Mouse (Mus musculus) left cerebral cortex, adult 8-10 months (tissue): ENCODE data around the gene Acot11. TPM values are rescaled to one million over a fixed set of nuclear protein-coding genes. Genes with fewer than 3 reads are reported as not detected.
A peak's percentile ranks its signal among the peaks of the same experiment; 100 is the strongest.

ENCODE experiments used
- DNase-seq, 2 experiments: peaks; one replicate each; pipeline ENCODE4 v3.0.0; 2022; ENCODE audit warnings: low spot score in 2 of 2
- total RNA-seq, 4 experiments: library from RNA; stranded (reverse); gene quantifications; 2 replicates each; pipeline ENCODE4 v1.2.4; 2022

The Acot11 gene
- 10 to 100 TPM; 31.0 to 59.2 (median 51.8) TPM for total RNA-seq

DNA sequence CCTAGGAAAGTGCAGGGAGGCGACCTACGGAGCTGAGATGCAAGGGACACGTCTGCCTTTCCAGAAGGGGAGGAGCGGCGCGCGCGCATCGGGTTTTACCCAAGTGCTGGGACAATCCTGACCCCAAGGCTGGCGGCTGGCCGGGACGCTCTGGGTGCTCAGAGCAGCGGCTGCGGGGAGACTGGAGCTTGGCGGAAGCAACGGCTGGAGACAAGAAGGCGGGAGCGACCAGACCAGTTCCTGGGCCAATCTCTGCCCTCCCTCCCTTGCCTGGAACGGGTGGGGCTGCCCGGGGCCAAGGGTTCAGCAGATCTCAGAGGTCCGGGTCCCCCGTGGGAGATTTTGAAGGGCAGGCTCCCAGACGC lies at the start of gene Acot11:
TSS of gene Acot11 (minus strand) at position 89 of the 365 bp plus-strand sequence.
- no peak for DNase-seq

DNA sequence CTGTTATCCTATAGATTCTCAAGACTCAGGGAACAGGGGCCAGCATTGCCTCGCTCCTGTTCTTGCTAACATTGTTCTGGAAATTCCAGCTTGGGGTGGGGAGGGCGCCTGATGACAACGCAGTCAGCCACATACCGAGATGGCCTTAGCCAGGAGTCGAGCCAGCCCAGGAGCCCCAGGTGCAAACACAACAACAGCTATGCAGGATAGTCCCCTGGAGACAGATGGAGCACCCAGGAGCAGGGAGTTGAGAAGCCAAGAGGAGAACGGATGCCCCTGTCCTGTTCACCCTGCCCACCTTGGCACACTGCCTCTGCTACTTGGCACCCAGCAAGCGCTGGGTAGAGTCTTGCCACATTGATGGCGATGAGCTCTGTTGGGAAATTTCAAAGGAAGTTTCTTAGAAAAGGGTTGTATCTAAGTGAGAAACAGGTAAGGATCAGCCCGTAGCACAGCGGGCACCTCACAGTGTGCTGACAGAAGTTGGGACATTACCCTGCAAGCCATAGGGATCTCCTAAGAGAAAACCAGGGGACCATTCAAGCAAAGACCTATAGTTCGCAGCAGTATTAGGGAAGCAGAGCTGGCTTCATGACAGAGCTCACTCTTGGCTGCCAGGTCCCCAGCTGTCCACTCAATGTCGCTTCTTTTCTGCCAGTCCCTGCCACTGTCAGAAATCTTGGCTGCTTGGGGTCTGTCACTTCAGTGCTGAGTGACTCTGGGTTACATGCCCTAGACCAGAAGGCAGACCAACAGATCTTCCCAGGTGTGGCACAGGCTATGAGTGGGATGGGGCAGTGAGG lies 43.7 kb upstream of the Acot11 start:
- DNase-seq: no peak

DNA sequence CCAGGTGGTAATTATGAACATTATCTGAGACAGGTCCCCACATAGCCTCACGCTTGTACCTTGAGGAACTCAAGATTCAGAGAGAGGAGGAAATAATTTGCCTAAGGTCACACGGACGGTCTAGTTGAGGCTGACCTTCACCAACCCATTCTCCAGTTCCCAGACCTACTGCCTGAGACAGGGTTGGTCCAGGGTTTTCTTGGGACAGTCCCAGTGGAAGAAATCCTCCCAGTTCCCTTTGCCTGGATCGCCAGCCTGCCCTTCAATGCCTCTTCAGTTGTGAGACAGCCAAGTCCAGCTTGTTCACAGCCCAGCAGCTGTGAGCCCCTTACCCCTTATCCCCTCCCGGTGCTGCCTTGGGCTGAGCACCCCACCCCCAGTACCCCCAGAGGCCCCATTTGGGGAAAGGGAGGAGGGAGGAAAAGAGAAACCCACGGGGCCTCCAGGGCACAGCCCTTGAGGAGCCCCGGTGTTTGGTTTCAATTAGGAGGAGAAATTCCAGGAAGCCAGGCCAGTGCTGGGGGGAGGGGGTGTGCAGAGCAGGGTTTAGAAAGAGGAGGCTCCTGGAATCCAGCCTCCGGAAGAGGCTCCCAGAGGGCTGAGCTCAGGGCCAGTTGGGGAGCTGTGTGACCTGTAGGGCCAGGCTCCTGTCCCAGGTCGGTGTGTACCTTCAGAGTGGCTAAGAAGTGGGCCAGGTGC lies 42.9 kb upstream of the Acot11 start:
- DNase-seq: no peak

DNA sequence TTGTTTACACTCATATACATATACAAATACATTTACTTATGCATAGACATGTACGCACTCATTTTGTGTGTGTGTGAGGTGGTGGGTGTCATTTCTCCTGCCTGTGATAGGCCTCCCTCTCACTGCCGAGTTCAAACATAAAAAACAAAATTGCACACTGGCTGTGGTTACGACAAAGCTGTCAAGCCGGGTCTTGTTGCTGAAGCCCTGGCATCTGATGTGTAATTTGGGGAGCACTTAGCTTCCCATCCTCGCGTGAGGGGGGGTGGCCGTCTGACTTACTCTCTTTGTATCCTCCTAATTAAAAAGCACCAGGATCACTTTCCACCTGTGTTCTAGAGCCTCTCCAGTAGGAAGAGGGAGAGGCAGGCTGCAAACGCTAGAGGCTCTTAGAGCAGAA lies 37.8 kb upstream of the Acot11 start:
- DNase-seq: no peak

DNA sequence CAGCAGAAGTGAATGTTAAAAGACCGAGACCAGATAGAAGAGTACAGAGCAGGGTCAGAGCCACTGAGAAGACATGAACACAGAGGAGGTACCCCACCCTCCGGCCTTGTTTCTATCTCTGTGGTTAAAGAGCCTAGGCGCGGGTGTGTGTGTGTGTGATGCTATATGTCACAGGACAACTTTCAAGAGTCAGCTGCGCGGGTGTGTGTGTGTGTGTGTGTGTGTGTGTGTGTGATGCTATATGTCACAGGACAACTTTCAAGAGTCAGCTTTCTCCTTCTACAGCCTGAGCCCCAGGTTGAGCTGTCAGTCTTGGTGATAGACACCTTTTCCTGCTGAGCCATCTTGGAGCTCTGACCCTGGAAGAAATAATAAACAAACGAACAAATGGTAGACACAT lies 37.1 kb upstream of the Acot11 start:
- no peak for DNase-seq

DNA sequence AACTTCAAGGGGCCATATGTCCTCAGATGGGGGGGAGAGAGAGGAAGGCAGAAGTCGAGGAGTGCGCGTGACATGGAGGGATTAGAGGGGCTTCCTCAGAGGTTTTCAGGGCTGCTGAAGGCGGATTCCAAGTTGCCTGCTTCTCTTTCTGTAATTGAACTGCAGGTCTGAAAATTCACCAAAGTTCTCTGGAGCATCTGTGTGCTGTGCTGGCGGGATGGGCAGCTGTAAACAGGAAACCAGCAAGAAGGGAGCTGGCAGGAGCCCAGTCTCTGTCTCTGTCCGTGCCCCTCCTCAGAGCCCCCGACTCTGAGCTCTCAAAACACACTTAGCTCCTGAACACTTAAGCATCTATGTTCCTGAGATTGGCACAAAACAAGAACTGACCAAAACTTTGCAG lies 36.5 kb upstream of the Acot11 start:
- DNase-seq: no peak

DNA sequence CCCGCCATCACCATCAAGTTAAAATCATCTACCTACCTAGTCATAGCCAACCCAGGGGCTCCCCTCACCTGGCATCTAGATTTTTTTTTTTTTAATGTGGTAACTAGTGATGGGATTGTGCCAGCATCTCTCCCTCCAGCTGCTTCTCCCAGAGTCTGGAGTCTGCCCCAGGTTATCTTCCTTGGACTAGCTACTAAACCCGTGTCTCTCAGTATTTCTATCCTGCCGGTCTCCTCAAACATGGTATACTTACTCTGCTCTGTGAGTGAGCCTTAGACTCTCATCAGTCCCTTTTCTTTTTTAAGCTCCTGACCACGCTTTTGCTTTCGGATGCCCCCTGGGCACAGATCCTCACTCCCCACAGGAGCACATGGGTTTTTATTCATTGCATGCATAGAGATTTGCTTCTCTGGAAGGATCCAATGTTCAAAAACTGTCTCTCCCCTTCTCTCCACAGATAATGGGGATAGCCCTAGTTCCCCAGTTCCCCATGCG lies 35.9 kb upstream of the Acot11 start:
- DNase-seq: no peak

DNA sequence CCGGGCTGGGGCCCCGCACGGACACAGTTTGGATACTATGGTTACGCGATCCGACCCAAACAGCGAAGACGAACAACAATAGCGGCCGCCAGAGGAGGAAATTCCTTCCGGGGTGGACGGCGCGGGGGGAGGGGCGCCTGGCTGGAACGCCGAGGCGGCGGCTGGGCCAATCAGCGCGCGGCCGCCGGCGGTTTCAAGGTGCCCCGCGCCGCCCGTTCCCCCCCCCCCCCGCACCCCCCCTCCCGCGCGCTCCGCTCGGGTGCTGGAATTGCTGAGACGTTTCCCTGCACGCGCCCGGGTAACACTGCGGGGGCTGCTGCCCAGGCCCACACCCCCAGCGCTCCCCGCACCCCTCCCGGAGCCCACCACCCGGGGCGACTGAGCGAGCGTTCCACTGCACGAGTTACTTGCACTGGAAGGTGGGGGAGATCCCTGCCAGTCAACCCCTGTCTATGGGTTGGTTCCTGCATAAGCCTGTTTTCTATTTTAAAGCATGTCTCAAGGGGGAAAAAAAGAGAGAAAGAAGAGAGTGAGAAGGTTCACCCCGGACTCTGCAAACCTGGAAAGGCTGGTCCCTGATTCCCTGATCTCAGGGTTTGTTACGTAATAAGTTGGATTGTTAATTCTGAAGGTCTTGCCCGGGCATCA lies 35.3 kb upstream of the Acot11 start:
- DNase-seq: peak; percentile 80 to 86

DNA sequence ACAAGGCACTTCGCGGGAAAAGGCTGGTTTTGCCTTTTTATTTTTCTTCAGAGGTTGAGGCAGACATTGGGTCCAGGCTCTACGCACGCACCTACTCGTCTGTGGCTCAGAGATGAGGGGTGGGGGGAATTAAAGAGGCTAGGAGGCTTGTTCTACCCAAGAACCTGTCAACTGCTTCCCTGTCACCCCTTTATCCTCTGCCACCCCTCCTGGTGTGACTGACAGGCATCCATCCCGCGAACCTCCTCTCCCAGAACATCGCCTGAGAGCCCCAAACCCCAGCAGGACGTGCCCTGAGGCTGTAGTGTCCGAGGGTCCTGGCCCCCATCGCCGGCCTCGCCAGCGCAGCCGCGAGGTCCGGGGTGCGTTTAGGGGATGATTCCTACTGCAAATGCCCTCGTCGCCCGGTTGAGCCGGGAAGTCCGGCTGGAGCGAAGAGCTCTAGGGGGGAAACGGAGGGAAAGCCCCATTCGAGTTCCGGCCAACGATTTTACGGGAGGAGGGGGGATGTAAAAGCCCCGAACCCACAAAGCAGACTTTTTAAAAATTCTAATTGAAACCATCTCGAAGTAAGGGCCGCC lies 34.5 kb upstream of the Acot11 start:
- peak in 1 of 2 experiments; percentile 50 for DNase-seq

DNA sequence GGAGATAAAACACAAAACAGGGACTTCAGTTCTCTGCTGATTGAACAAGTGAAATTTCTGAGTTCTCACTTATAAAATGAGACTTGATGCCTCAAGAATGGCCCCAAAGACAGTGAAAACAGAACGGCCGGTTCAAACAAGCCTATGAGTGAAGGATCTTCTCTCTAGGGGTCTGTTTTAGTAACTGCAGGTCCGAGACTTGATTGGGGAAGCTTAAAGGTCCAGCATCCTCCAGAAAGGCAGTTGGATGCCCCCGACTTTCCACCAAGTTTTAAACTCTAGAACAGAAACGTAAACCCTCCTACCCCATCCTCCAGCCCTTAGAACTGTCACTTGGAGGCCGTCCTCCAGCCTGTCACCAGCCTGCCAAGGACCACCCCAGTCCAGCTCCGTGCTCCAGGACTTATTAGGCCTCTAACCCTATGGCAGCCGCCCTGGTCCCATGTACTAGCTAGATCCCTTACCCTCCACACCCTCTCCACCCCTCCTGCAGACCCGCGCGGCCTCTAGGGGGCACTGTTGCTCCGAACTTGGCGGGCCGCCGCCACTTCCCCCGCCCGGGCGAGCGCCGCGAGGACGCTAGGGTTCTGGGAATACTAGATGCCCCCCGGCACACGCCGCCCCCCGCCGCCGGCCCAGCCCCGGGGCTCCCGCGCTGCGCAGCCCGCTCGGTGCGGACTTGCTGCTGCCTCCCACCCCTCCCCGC lies 33.9 kb upstream of the Acot11 start:
- DNase-seq: peak; percentile 84 to 97

DNA sequence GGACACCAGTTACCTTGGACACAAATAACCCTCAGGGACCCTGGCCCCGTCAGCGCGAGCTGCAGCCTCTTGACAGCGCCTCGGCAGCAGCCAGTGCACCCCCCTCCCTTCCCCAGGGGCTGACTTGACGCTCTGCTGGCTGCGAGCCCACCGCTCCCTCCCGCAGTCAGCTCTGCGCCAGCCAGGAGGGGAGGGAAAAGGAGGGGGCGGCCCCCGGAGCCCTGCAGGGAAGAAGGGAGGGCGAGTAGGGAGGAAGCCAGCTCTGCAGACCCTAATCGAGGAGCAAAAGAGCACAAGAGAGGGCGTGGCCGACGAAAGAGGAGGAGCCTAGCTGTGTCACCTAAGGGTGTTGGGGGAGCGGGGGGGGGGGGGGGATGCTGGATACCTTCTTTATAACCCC lies 33.2 kb upstream of the Acot11 start:
- DNase-seq: peak in 1 of 2 experiments; percentile 64

DNA sequence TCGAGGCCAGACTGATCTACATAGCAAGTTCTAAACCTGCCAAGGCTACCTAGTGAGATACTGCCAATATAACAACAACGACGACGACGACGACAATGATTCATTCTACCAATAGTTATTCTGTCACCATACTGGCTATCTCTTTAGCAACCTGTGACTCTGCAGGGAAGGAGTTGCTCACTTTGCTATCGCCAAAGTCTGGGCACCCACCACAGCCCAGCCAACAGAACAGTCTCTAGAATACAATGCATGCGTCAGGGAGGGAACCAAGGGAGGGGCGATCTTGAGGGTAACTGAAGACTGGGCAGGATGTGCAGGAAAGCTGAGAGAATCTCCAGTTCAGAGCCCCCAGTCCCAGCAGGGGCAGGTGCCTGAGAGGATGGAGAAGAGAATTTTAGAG lies 32.6 kb upstream of the Acot11 start:
- no peak for DNase-seq

DNA sequence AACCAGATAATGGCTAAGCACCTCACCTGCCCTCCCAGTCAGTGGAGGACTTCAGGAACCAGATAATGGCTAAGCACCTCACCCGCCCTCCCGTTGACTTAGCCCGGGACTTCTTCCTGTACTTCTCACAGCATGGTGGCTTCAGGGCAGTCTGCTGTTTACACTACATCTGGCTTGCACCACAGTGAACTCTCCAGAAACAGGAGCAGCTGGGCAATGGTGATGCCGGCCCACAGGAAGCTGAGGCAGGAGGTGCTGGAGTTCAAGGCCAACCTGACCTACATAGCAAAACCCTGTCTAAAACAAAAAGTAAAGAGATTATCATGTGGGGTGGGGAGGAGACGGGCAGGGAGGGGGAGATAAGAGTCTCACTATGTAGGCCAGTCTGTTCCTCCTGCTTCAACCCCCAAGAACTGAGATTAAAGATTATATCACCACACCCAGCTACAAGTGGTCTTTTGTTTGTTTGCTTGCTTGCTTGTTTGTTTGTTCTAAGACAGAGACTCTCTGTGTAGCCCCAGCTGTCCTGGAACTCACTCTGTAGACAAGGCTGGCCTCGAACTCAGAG lies 25.8 kb upstream of the Acot11 start:
- DNase-seq: no peak

DNA sequence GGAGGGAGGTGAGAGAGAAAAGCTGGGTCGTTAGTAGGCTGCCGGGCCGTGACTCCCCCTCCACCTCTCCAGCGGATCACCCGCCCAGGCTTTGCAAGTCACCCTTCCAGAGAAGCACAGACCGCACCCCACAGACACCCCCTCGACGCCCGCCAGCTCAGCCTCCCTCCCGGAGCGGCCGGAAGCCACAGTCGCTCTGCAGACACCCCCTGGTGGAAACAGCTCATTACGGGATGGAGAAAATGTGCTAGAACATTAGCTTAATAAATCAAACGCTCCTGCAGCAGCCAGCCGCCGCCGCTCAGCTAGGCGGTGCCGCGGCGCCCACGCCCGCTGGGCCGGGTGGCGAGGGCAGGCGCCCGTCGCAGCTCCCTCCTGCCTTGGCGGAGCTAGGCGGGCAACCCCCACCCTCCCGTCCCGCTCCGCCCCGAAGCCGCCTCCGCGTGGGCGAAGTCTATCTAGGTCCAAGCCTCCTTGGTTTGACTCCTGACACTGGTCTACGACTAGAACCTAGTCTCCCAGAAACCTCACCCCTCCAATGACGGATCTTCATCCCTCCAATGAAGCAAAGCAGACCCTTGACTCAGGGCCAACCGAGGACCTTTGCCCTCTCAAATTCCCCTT lies 23.1 kb upstream of the Acot11 start:
- peak; percentile 51 to 70 for DNase-seq

DNA sequence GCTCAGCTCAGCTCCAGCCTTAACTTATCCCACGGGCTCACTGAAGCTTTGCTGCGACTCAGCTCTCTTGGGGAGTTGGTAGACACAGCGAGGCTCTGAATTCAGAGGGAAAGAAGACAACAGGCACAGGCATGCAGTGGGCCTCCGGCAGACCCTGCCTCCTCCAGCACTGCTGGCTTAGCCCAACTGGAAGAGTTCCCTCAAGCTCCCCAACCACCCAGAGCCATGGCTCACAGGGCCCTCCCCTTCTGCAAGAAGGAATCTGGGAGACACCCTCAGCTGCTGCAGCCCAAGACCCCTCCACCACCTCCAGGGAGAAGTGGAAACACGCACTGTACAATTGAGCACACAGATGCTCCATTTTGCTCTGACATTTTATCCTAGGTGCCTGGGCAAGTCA lies 20.4 kb upstream of the Acot11 start:
- DNase-seq: no peak

DNA sequence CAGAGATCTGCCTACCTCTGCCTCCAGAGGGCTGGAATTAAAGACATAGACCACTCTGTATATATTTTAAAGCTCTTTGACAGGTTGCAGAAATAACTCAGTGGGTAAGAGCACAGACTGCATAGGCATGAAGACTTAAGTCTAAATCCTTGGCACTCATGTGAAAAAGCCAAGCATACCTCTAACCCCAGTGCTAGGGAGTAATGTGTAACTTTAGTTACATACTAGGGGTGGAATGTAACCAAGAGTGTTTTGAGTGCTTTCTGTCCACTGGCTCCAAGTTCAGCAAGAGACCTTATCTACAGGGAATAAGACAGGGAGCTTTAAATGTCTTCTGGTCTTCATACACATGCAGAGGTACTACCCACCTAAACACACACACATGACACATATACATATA lies 14.6 kb upstream of the Acot11 start:
- no peak for DNase-seq

DNA sequence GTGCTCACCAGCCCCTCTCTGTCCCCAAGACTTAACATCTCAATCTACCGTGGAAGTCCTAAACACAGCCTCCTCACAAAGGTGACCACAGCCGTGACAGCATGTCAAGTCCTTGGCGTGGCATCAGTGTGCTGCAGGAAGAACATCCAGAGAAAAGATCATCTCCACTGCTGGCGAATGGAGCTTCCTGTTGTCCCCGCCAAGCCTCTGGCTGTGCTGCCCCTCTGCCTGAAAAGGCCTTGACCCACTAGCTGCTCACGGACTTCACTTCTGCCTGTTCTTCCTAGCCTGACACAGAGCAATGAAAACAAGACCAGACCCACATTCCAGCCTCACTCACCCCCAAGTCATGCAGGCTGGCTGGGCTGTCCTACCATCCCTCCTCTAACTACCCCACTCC lies 13.5 kb upstream of the Acot11 start:
- no peak for DNase-seq

DNA sequence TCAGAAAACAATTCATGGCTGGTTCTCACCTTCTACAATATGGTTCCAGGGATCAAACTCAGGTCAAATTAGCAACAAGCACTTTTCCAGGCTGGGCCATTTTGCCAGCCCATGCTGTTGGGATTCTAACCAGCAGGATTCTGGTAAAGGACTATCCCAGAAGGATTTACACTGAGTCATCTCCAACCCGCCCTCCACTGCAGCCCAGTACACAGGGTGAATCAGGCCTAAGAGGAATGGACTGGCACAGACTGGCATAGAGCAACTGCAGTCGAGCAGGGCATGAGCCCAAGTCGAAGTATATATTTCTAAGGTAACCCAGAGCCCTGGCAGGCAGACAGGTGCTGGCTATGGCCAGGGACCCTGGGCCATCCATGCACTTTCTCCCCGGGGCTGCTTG lies 12.2 kb upstream of the Acot11 start:
- no peak for DNase-seq

DNA sequence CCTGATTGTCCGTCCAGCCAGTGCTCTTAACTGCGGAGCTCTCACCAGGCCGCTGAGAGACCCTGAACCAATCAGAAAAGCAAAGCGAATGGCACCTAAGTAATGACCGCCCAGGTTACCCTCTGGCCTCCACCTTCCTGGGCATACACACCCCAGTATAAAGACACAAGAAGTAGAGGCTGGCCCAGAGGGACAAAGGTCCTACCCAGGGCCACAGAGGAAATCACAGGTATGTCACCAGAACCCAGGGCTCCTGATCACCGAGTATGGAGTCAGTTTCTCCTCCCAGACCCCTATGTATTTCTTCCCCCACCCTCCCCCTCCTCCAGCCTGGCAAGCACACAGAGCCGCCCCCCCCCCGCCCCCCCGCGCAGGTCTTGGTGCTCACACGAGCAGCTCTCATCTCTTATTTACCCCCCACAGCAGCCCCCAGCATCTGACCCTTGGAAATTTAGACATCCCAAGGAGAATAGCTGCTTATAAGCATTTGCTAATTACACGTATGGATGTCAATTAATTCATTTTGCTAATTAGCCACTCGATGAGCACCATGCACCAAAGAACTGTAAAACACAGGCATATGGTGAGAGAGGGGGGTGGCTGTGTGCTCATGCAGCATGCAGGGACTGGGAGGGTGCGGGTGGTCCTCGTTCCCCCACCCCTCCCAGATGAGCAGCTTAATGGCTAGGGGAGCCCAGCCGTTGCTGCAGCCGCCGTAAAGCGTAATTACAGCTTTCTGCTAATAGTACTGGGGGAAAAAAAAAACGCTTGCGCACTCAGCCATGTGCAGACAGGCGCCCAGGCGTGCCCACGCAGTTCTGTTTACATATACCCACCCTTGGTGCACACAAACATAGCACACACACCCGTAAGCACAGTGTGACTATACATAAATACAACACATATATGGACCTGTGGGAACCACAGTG lies 10.9 kb upstream of the Acot11 start:
- DNase-seq: no peak
